Mouse (Mus musculus) testis, adult 2 months (tissue): ENCODE results near the gene Gm43517.

Experiments
- CTCF ChIP-seq: fragments of 200-500 bp; IDR thresholded peaks from 2 replicates; pipeline ENCODE4 v1.5.1; 2012; ENCODE audit warnings: low read depth, mild to moderate bottlenecking, inconsistent platforms, low read length, moderate library complexity; ENCODE audit not compliant: control insufficient read depth, insufficient read depth, insufficient replicate concordance
- POLR2A ChIP-seq: fragments of 200-500 bp; IDR thresholded peaks from 2 replicates; pipeline ENCODE4 v1.6.1; 2012; ENCODE audit warnings: low read depth, mild to moderate bottlenecking, inconsistent platforms, low read length, moderate library complexity; ENCODE audit not compliant: control insufficient read depth

- TF ChIP-seq POLR2A, result no peak
- no peak for TF ChIP-seq CTCF
Observed at GRCm38 (mm10) chr12:49374606-49374995, 10.4 kb upstream of the Gm43517 start.
